Mouse (Mus musculus): ENCODE data around the gene Sh3pxd2a. TPM values are rescaled to one million over a fixed set of nuclear protein-coding genes. Genes with fewer than 3 reads are reported as not detected.

The Sh3pxd2a gene
- polyA plus RNA-seq, 1 experiment from 2014 or later = 7.4 TPM

GRCm38 (mm10) chr19:47508771-47509281 lies 44.6 kb upstream of the Sh3pxd2a start:
- WGBS = 83% methylated on average over 5 of the region's 5 CpGs
- no peak overlapping the region for H3K27ac ChIP-seq (replicated peaks; ENCODE audit: low read depth, low read length)
- no peaks in the 10 kb centered on the region for H3K36me3 ChIP-seq (replicated peaks; ENCODE audit: control insufficient read depth, insufficient read depth, low read depth, low read length)
- no peak overlapping the region for H3K9ac ChIP-seq (replicated peaks; ENCODE audit: low read length)
- ATAC-seq (replicated peaks; ENCODE audit: insufficient number of reproducible peaks, low FRiP score, low TSS enrichment, low read depth) (no peak), DNase-seq (ENCODE audit: low spot score) (no peak)
- no peak overlapping the region for H3K4me2 ChIP-seq (ENCODE audit: low read depth, low read length)
- no peaks in the 10 kb centered on the region for H3K27me3 ChIP-seq (ENCODE audit: control insufficient read depth, insufficient read depth, low read length)
- H3K9me3 ChIP-seq (replicated peaks; ENCODE audit: control insufficient read depth, low read length) = no peaks in the 10 kb centered on the region
- H3K4me1 ChIP-seq (ENCODE audit: control insufficient read depth, insufficient read depth, low read length) = 0 out of 2 replicates have a peak, but pooled peaks cover 3% of the 10 kb centered on the region
- H3K4me3 ChIP-seq (ENCODE audit: low read depth, low read length) = no peak overlapping the region

GRCm38 (mm10) chr19:47508191-47508590 lies 44.0 kb upstream of the Sh3pxd2a start:
- Histone ChIP-seq H3K4me1 (ENCODE audit: control insufficient read depth, insufficient read depth, low read length) (0 out of 2 replicates have a peak, but pooled peaks cover 3% of the 10 kb centered on the region), H3K4me3 (ENCODE audit: low read depth, low read length) (no peak overlapping the region), H3K9me3 (replicated peaks; ENCODE audit: control insufficient read depth, low read length) (no peaks in the 10 kb centered on the region), H3K27me3 (ENCODE audit: control insufficient read depth, insufficient read depth, low read length) (no peaks in the 10 kb centered on the region), H3K4me2 (ENCODE audit: low read depth, low read length) (no peak overlapping the region), H3K27ac (replicated peaks; ENCODE audit: low read depth, low read length) (no peak overlapping the region), H3K36me3 (replicated peaks; ENCODE audit: control insufficient read depth, insufficient read depth, low read depth, low read length) (no peaks in the 10 kb centered on the region), H3K9ac (replicated peaks; ENCODE audit: low read length) (no peak overlapping the region)
- ATAC-seq (replicated peaks; ENCODE audit: insufficient number of reproducible peaks, low FRiP score, low TSS enrichment, low read depth) (no peak), DNase-seq (ENCODE audit: low spot score) (no peak)
- 85% methylated on average over 3 of the region's 3 CpGs for WGBS

- H3K4me1 ChIP-seq (ENCODE audit: control insufficient read depth, insufficient read depth, low read length) = 0 out of 2 replicates have a peak, but pooled peaks cover 3% of the 10 kb centered on the region
- DNase-seq (ENCODE audit: low spot score) = peak; percentile 73
- no peaks in the 10 kb centered on the region for H3K9me3 ChIP-seq (replicated peaks; ENCODE audit: control insufficient read depth, low read length)
- WGBS = 63% methylated on average over 27 of the region's 27 CpGs
- H3K4me2 ChIP-seq (ENCODE audit: low read depth, low read length) = no peak overlapping the region
- no peaks in the 10 kb centered on the region for H3K36me3 ChIP-seq (replicated peaks; ENCODE audit: control insufficient read depth, insufficient read depth, low read depth, low read length)
- ATAC-seq (replicated peaks; ENCODE audit: insufficient number of reproducible peaks, low FRiP score, low TSS enrichment, low read depth) = no peak
- H3K27me3 ChIP-seq (ENCODE audit: control insufficient read depth, insufficient read depth, low read length) = no peaks in the 10 kb centered on the region
- H3K9ac ChIP-seq (replicated peaks; ENCODE audit: low read length) = no peak overlapping the region
- no peak overlapping the region for H3K27ac ChIP-seq (replicated peaks; ENCODE audit: low read depth, low read length)
- no peak overlapping the region for H3K4me3 ChIP-seq (ENCODE audit: low read depth, low read length)
Observed at GRCm38 (mm10) chr19:47507128-47508121, 43.2 kb upstream of the Sh3pxd2a start.

GRCm38 (mm10) chr19:47503625-47504024 lies 39.4 kb upstream of the Sh3pxd2a start:
- WGBS = 64% methylated on average over 4 of the region's 4 CpGs
- peak; percentile 72 for DNase-seq (ENCODE audit: low spot score)

GRCm38 (mm10) chr19:47502563-47502962 lies 38.4 kb upstream of the Sh3pxd2a start:
- H3K9ac ChIP-seq (replicated peaks; ENCODE audit: low read length) = no peak overlapping the region
- 74% methylated on average over 8 of the region's 8 CpGs for WGBS
- no peak overlapping the region for H3K4me3 ChIP-seq (ENCODE audit: low read depth, low read length)
- no peaks in the 10 kb centered on the region for H3K27me3 ChIP-seq (ENCODE audit: control insufficient read depth, insufficient read depth, low read length)
- no peak overlapping the region for H3K27ac ChIP-seq (replicated peaks; ENCODE audit: low read depth, low read length)
- H3K36me3 ChIP-seq (replicated peaks; ENCODE audit: control insufficient read depth, insufficient read depth, low read depth, low read length) = no peaks in the 10 kb centered on the region
- no peaks in the 10 kb centered on the region for H3K9me3 ChIP-seq (replicated peaks; ENCODE audit: control insufficient read depth, low read length)
- no peak overlapping the region for H3K4me2 ChIP-seq (ENCODE audit: low read depth, low read length)
- ATAC-seq (replicated peaks; ENCODE audit: insufficient number of reproducible peaks, low FRiP score, low TSS enrichment, low read depth) = no peak
- DNase-seq (ENCODE audit: low spot score) = peak; percentile 73
- H3K4me1 ChIP-seq (ENCODE audit: control insufficient read depth, insufficient read depth, low read length) = peaks cover 4% of the 10 kb centered on the region; the same call in 1 of the 2 replicates

More at GRCm38 (mm10) chr19:47503625-47504024, 39.4 kb upstream of the Sh3pxd2a start:
- H3K4me3 ChIP-seq (ENCODE audit: low read depth, low read length) = no peak overlapping the region
- ATAC-seq (replicated peaks; ENCODE audit: insufficient number of reproducible peaks, low FRiP score, low TSS enrichment, low read depth) = no peak
- H3K9me3 ChIP-seq (replicated peaks; ENCODE audit: control insufficient read depth, low read length) = no peaks in the 10 kb centered on the region
- H3K4me1 ChIP-seq (ENCODE audit: control insufficient read depth, insufficient read depth, low read length) = peaks cover 4% of the 10 kb centered on the region; the same call in 1 of the 2 replicates
- H3K36me3 ChIP-seq (replicated peaks; ENCODE audit: control insufficient read depth, insufficient read depth, low read depth, low read length) = no peaks in the 10 kb centered on the region
- no peaks in the 10 kb centered on the region for H3K27me3 ChIP-seq (ENCODE audit: control insufficient read depth, insufficient read depth, low read length)
- H3K27ac ChIP-seq (replicated peaks; ENCODE audit: low read depth, low read length) = no peak overlapping the region
- H3K4me2 ChIP-seq (ENCODE audit: low read depth, low read length) = no peak overlapping the region
- H3K9ac ChIP-seq (replicated peaks; ENCODE audit: low read length) = no peak overlapping the region

GRCm38 (mm10) chr19:47500389-47501011 lies 36.3 kb upstream of the Sh3pxd2a start:
- H3K9ac ChIP-seq (replicated peaks; ENCODE audit: low read length) = no peak overlapping the region
- peaks cover 4% of the 10 kb centered on the region; the same call in 1 of the 2 replicates for H3K4me1 ChIP-seq (ENCODE audit: control insufficient read depth, insufficient read depth, low read length)
- no peak overlapping the region for H3K27ac ChIP-seq (replicated peaks; ENCODE audit: low read depth, low read length)
- ATAC-seq (replicated peaks; ENCODE audit: insufficient number of reproducible peaks, low FRiP score, low TSS enrichment, low read depth) (no peak), DNase-seq (ENCODE audit: low spot score) (peak; percentile 27)
- 79% methylated on average over 11 of the region's 11 CpGs for WGBS
- no peaks in the 10 kb centered on the region for H3K27me3 ChIP-seq (ENCODE audit: control insufficient read depth, insufficient read depth, low read length)
- H3K4me3 ChIP-seq (ENCODE audit: low read depth, low read length) = no peak overlapping the region
- no peaks in the 10 kb centered on the region for H3K9me3 ChIP-seq (replicated peaks; ENCODE audit: control insufficient read depth, low read length)
- H3K4me2 ChIP-seq (ENCODE audit: low read depth, low read length) = no peak overlapping the region
- no peaks in the 10 kb centered on the region for H3K36me3 ChIP-seq (replicated peaks; ENCODE audit: control insufficient read depth, insufficient read depth, low read depth, low read length)

GRCm38 (mm10) chr19:47499841-47500240 lies 35.6 kb upstream of the Sh3pxd2a start:
- H3K27ac ChIP-seq (replicated peaks; ENCODE audit: low read depth, low read length) = no peak overlapping the region

More at GRCm38 (mm10) chr19:47499841-47500240, 35.6 kb upstream of the Sh3pxd2a start:
- Histone ChIP-seq H3K4me3 (ENCODE audit: low read depth, low read length) (no peak overlapping the region), H3K36me3 (replicated peaks; ENCODE audit: control insufficient read depth, insufficient read depth, low read depth, low read length) (no peaks in the 10 kb centered on the region), H3K4me1 (ENCODE audit: control insufficient read depth, insufficient read depth, low read length) (peaks cover 4% of the 10 kb centered on the region; the same call in 1 of the 2 replicates), H3K9ac (replicated peaks; ENCODE audit: low read length) (no peak overlapping the region), H3K9me3 (replicated peaks; ENCODE audit: control insufficient read depth, low read length) (no peaks in the 10 kb centered on the region), H3K4me2 (ENCODE audit: low read depth, low read length) (no peak overlapping the region), H3K27me3 (ENCODE audit: control insufficient read depth, insufficient read depth, low read length) (no peaks in the 10 kb centered on the region)
- DNase-seq (ENCODE audit: low spot score) (no peak), ATAC-seq (replicated peaks; ENCODE audit: insufficient number of reproducible peaks, low FRiP score, low TSS enrichment, low read depth) (no peak)
- 87% methylated on average over 5 of the region's 5 CpGs for WGBS

Data from embryonic facial prominence, embryonic 11.5 days (tissue).